Comparison of ENCODE assay signal across 21 mouse cellular contexts in the genomic region with DNA sequence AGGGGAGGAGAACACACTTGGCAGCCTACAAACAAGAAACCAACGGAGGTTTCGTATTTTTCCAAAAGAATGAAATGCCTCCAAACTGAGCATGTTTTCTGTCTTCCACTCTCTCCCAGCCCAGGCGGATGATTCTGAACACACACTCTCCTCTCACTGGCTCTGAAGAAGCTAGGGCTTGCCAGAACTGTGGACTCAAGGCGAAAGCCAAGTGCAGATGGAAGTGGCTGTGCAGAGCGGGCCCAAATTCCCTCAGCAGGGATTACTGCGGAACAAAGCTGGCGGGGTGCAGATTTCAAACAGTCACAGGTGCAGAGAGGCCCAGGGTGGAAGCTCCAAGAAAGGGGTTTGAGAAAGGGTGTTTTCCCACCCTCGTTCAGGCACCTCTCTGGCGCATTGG. TPM values are rescaled to one million over a fixed set of nuclear protein-coding genes. Genes with fewer than 3 reads are reported as not detected.
DNase-seq lines count a peak whose midpoint lies in the region; ATAC-seq and TF ChIP-seq lines count a peak whose summit lies in the region.
"Had no signal": no experiment of that assay in that cellular context is flagged by ENCODE, and none has a peak within 500 bp of the region (broad histone marks: within the 10 kb centered on the region; RNA-seq: fewer than 3 reads in every experiment).

No protein-coding gene starts in this region.

- no peaks in the 10 kb centered on the region for H3K27me3 ChIP-seq in heart, embryonic 11.5 days (ENCODE audit: control insufficient read depth, insufficient read depth, low read length)
- H3K27me3 ChIP-seq in stomach, postnatal 0 days (ENCODE audit: control insufficient read depth, insufficient read depth, low read length), result no peaks in the 10 kb centered on the region
- H3K27me3 ChIP-seq: hindbrain, embryonic 15.5 days; midbrain, embryonic 13.5 days had no signal

- no peak for TF ChIP-seq CTCF in stomach, postnatal 0 days (IDR thresholded peaks at IDR 0.05; ENCODE audit: low read depth)

- no peak for ATAC-seq in heart, embryonic 11.5 days (replicated peaks; ENCODE audit: insufficient number of reproducible peaks, low FRiP score, low TSS enrichment)
- ATAC-seq in stomach, postnatal 0 days (ENCODE audit: low FRiP score, low TSS enrichment), result 0 out of 2 replicates have a peak, but pooled peaks have one; percentile 26
- ATAC-seq: midbrain, embryonic 13.5 days; Patski had no signal

- DNase-seq in cerebellum, postnatal 10 days, result peak; percentile 55 to 69
- DNase-seq in cerebellum, adult 8-10 months, result no peak
- DNase-seq in heart, adult 8-10 months (ENCODE audit: low spot score), result peak; percentile 21
- DNase-seq in testis, postnatal 14 days (ENCODE audit: low spot score), result peak; percentile 19
- DNase-seq in testis, postnatal 10 days (ENCODE audit: low spot score), result no peak
- no peak for DNase-seq in stomach, postnatal 0 days (ENCODE audit: low spot score)
- no peak for DNase-seq in spleen, postnatal 36 days (ENCODE audit: low spot score in 2 of 2)
- DNase-seq: adrenal gland, adult 8-10 months; kidney, adult 2 months; right cerebral cortex, postnatal 25 days; thymus, postnatal 36 days had no signal

- no peak overlapping the region for H3K4me2 ChIP-seq in heart, embryonic 11.5 days
- H3K4me2 ChIP-seq in stomach, postnatal 0 days (replicated peaks; ENCODE audit: low read depth), result no peak overlapping the region
- H3K4me2 ChIP-seq: hindbrain, embryonic 15.5 days; liver, embryonic 11.5 days; midbrain, embryonic 13.5 days had no signal

- no peaks in the 10 kb centered on the region for H3K4me1 ChIP-seq in heart, embryonic 11.5 days (ENCODE audit: control insufficient read depth, insufficient read depth, low read length)
- H3K4me1 ChIP-seq in stomach, postnatal 0 days (replicated peaks; ENCODE audit: control insufficient read depth, insufficient read depth), result no peaks in the 10 kb centered on the region
- H3K4me1 ChIP-seq: hindbrain, embryonic 15.5 days; midbrain, embryonic 13.5 days had no signal

- H3K9ac ChIP-seq in heart, embryonic 11.5 days (ENCODE audit: low read depth, low read length), result no peak overlapping the region
- H3K9ac ChIP-seq in stomach, postnatal 0 days (ENCODE audit: low read length), result no peak overlapping the region
- H3K9ac ChIP-seq: hindbrain, embryonic 15.5 days; midbrain, embryonic 13.5 days had no signal

- WGBS in heart, embryonic 11.5 days (ENCODE audit: insufficient replicate concordance), result 78% methylated on average over 9 of the region's 9 CpGs
- WGBS in stomach, postnatal 0 days, result 51% methylated on average over 9 of the region's 9 CpGs

- H3K27ac ChIP-seq in heart, embryonic 11.5 days (ENCODE audit: low read depth, low read length), result no peak overlapping the region
- peak overlapping the region; percentile 24; the same call in 1 of the 2 replicates for H3K27ac ChIP-seq in stomach, postnatal 0 days (replicated peaks)
- H3K27ac ChIP-seq: hindbrain, embryonic 15.5 days; macrophage; midbrain, embryonic 13.5 days had no signal

- H3K4me3 ChIP-seq in heart, embryonic 11.5 days (ENCODE audit: low read depth, low read length), result no peak overlapping the region
- no peak overlapping the region for H3K4me3 ChIP-seq in stomach, postnatal 0 days (ENCODE audit: low read depth, low read length)
- H3K4me3 ChIP-seq: erythroblast, embryonic 14.5 days; hindbrain, embryonic 15.5 days; midbrain, embryonic 13.5 days had no signal

- H3K36me3 ChIP-seq in heart, embryonic 11.5 days (ENCODE audit: control insufficient read depth, insufficient read depth, low read length), result no peaks in the 10 kb centered on the region
- H3K36me3 ChIP-seq in stomach, postnatal 0 days (ENCODE audit: control insufficient read depth, insufficient read depth, low read length), result no peaks in the 10 kb centered on the region
- H3K36me3 ChIP-seq: hindbrain, embryonic 15.5 days; midbrain, embryonic 13.5 days had no signal

- H3K9me3 ChIP-seq in heart, embryonic 11.5 days (replicated peaks; ENCODE audit: control insufficient read depth, low read length), result no peaks in the 10 kb centered on the region
- no peaks in the 10 kb centered on the region for H3K9me3 ChIP-seq in stomach, postnatal 0 days (ENCODE audit: control insufficient read depth, low read length)
- H3K9me3 ChIP-seq: hindbrain, embryonic 15.5 days; midbrain, embryonic 13.5 days had no signal

- TF ChIP-seq EP300 in stomach, postnatal 0 days (optimal IDR thresholded peaks at IDR 0.05), result no peak

RNA-seq across cellular contexts. Expression of gene Plac1, which starts 19.1 kb away (rescaled TPM):
- total RNA-seq in heart, adult 8-10 months (2022), result not detected
- 11.4 and 14.9 TPM in 2 replicates for polyA plus RNA-seq in heart, embryonic 11.5 days (2014; fragmentation: Nextera tagmentation; extraction: Ambion mirVana)
- 1.2 and 1.6 TPM in 2 replicates for polyA plus RNA-seq in stomach, postnatal 0 days (2015; fragmentation: Nextera tagmentation; extraction: Ambion mirVana)
- total RNA-seq: adrenal gland, adult 8-10 months; left cerebral cortex, adult 8-10 months had no signal
- polyA plus RNA-seq: erythroblast, embryonic 14.5 days; kidney, adult 2 months; macrophage had no signal

RNA-seq across cellular contexts. Expression of gene Fam122b, which starts 48.8 kb away (rescaled TPM):
- 1 to 10 TPM; 1.9 to 4.8 (median 3.3) TPM for total RNA-seq in heart, adult 8-10 months (2022)
- 21.3 and 26.0 TPM in 2 replicates for polyA plus RNA-seq in heart, embryonic 11.5 days (2014; fragmentation: Nextera tagmentation; extraction: Ambion mirVana)
- 3.4 and 4.0 TPM in 2 replicates for polyA plus RNA-seq in stomach, postnatal 0 days (2015; fragmentation: Nextera tagmentation; extraction: Ambion mirVana)

RNA-seq across cellular contexts. Expression of gene Fam122c, which starts 52.4 kb away (rescaled TPM):
- not detected for total RNA-seq in heart, adult 8-10 months (2022)
- not detected in 2 replicates for polyA plus RNA-seq in heart, embryonic 11.5 days (2014; fragmentation: Nextera tagmentation; extraction: Ambion mirVana)
- polyA plus RNA-seq in stomach, postnatal 0 days (2015; fragmentation: Nextera tagmentation; extraction: Ambion mirVana), result not detected in 2 replicates
- total RNA-seq: adrenal gland, adult 8-10 months; left cerebral cortex, adult 8-10 months had no signal
- polyA plus RNA-seq: erythroblast, embryonic 14.5 days; heart, embryonic 14.5 days; hindbrain, embryonic 15.5 days; kidney, adult 2 months; liver, embryonic 11.5 days; macrophage; midbrain, embryonic 13.5 days; neural tube, embryonic 11.5 days; Patski had no signal

Comparison
In these comparisons a context has a peak if more than half of its experiments do, and no peak if none do; other contexts are left out.
1. DNase-seq: peak in cerebellum, postnatal 10 days (2 of 2), heart, adult 8-10 months (single experiment) and testis, postnatal 14 days (single experiment); none in cerebellum, adult 8-10 months (single experiment), testis, postnatal 10 days (single experiment), stomach, postnatal 0 days (single experiment) and spleen, postnatal 36 days (0 of 2).